Mouse (Mus musculus) G1E (cell line): ENCODE measurements around the gene Ccdc92. TPM values are rescaled to one million over a fixed set of nuclear protein-coding genes. Genes with fewer than 3 reads are reported as not detected.

ENCODE experiments used
- ATAC-seq: 2 replicates; pipeline ENCODE4 v1.8.0; 2016; ENCODE audit warnings: mild to moderate bottlenecking; ENCODE audit not compliant: insufficient number of reproducible peaks, poor library complexity, low FRiP score, severe bottlenecking; ENCODE audit errors: extremely low read depth
- DNase-seq: peaks from one replicate; pipeline ENCODE4 v3.0.0; 2012; ENCODE audit warnings: low spot score
- H3K27me3 ChIP-seq: 2 replicates; pipeline ENCODE4 v1.6.1; 2012; ENCODE audit warnings: mild to moderate bottlenecking, low read length, inconsistent platforms; ENCODE audit not compliant: insufficient read depth
- H3K36me3 ChIP-seq: replicated peaks from 2 replicates; pipeline ENCODE3; 2012; ENCODE audit warnings: mild to moderate bottlenecking, inconsistent platforms
- H3K4me1 ChIP-seq: 2 replicates; pipeline ENCODE4 v1.6.1; 2012; ENCODE audit warnings: low read depth, low read length, inconsistent platforms, mixed read lengths; ENCODE audit not compliant: insufficient read depth
- H3K4me3 ChIP-seq: 2 replicates; pipeline ENCODE4 v1.5.1; 2012; ENCODE audit warnings: low read depth, mild to moderate bottlenecking, inconsistent platforms, low read length, moderate library complexity, mixed read lengths
- H3K9me3 ChIP-seq: replicated peaks from 2 replicates; pipeline ENCODE4 v1.6.1; 2012; ENCODE audit warnings: inconsistent platforms
- CTCF ChIP-seq: IDR thresholded peaks from 2 replicates; pipeline ENCODE4 v1.5.1; 2012; ENCODE audit warnings: low read depth, low read length, inconsistent platforms, mixed read lengths
- GATA1 ChIP-seq: IDR thresholded peaks from 2 replicates; pipeline ENCODE4 v1.6.1; 2012; ENCODE audit warnings: borderline replicate concordance, low read length, inconsistent platforms, mixed read lengths
- GATA2 ChIP-seq: IDR thresholded peaks from 2 replicates; pipeline ENCODE4 v1.6.1; 2012; ENCODE audit warnings: low read depth, low read length, inconsistent platforms, borderline replicate concordance
- POLR2AphosphoS5 ChIP-seq: IDR thresholded peaks from 2 replicates; pipeline ENCODE4 v1.6.1; 2012; ENCODE audit warnings: low read depth, low read length, inconsistent platforms; ENCODE audit not compliant: insufficient replicate concordance
- TAL1 ChIP-seq: conservative IDR thresholded peaks from 2 replicates; pipeline ENCODE4 v1.6.1; 2012; ENCODE audit warnings: low read depth, low read length, inconsistent platforms, mixed read lengths
- polyA plus RNA-seq: library from polyadenylated mRNA; stranded (reverse); fragments of >175 nt; gene quantifications from 2 replicates; pipeline ENCODE4 v1.2.3, GENCODE M21; 2012
- total RNA-seq, 2 experiments: library from RNA; stranded (forward) in 1 of 2; stranded (reverse) in 1 of 2; fragments of 200-1000 nt in 1 of 2; fragments of >200 nt in 1 of 2; fragmentation: Nextera tagmentation in 1 of 2; gene quantifications; 2 replicates each; pipeline ENCODE4 v1.2.3; 2014 to 2017

Gene Ccdc92
- total and polyA plus RNA-seq, 3 experiments = 1.2 to 1.5 TPM; not detected in 1

GRCm38 (mm10) chr5:124862871-124863741 lies 882 bp upstream of the Ccdc92 start:
- peak; percentile 52 for DNase-seq
- H3K4me1 ChIP-seq = peaks cover 38% of the 10 kb centered on the region
- no peak for TF ChIP-seq TAL1
- no peak for TF ChIP-seq GATA2
- TF ChIP-seq GATA1 = no peak
- TF ChIP-seq POLR2AphosphoS5 = no peak
- TF ChIP-seq CTCF = no peak

DNA sequence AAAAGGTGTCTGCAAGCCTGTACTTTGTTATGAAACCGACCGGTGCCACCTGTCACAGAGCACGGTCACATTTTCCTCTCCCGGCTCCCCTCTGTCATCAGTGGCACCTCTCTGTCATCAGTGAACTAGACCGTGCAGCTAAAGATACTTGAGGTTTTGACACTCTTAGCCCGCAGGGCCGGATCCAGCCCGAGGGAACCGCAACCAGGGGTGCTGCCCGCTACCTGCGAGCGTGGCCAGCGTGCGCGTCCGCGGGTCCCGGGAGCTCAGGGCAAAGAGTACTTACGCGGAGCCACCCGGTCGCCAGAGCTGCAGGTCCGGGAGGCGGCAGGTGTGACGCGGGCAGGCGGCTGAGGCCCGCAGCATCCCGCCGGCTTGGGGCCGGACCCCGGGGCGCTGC lies 761 bp downstream of the Ccdc92 start:
- H3K27me3 ChIP-seq = peaks cover 42% of the 10 kb centered on the region
- DNase-seq = peak; percentile 6
- no peaks in the 10 kb centered on the region for H3K9me3 ChIP-seq
- H3K36me3 ChIP-seq = peaks cover 16% of the 10 kb centered on the region
- ATAC-seq = no peak
- peaks cover 33% of the 10 kb centered on the region for H3K4me1 ChIP-seq
- peak overlapping the region; percentile 92 for H3K4me3 ChIP-seq
- TF ChIP-seq GATA2 (no peak), TAL1 (no peak), GATA1 (no peak), CTCF (no peak), POLR2AphosphoS5 (no peak)

More at GRCm38 (mm10) chr5:124862871-124863741, 882 bp upstream of the Ccdc92 start:
- ATAC-seq = no peak
- no peaks in the 10 kb centered on the region for H3K9me3 ChIP-seq
- peak overlapping the region; percentile 92 for H3K4me3 ChIP-seq
- H3K36me3 ChIP-seq = peaks cover 29% of the 10 kb centered on the region
- H3K27me3 ChIP-seq = peaks cover 33% of the 10 kb centered on the region

- H3K9me3 ChIP-seq = no peaks in the 10 kb centered on the region
- no peak for ATAC-seq
- TF ChIP-seq POLR2AphosphoS5 (no peak), GATA2 (no peak), CTCF (no peak), GATA1 (no peak), TAL1 (no peak)
- peaks cover 49% of the 10 kb centered on the region for H3K27me3 ChIP-seq
- no peak for DNase-seq
- peaks cover 31% of the 10 kb centered on the region for H3K4me1 ChIP-seq
- H3K36me3 ChIP-seq = peaks cover 7% of the 10 kb centered on the region
- H3K4me3 ChIP-seq = no peak overlapping the region
Observed at GRCm38 (mm10) chr5:124860013-124860412, 2.2 kb downstream of the Ccdc92 start.

- Histone ChIP-seq H3K36me3 (no peaks in the 10 kb centered on the region), H3K9me3 (no peaks in the 10 kb centered on the region), H3K4me1 (no peaks in the 10 kb centered on the region), H3K27me3 (peaks cover 35% of the 10 kb centered on the region), H3K4me3 (no peak overlapping the region)
- TF ChIP-seq POLR2AphosphoS5 (no peak), CTCF (no peak), GATA2 (no peak), GATA1 (no peak), TAL1 (no peak)
- ATAC-seq = no peak
- no peak for DNase-seq
Observed at GRCm38 (mm10) chr5:124854202-124854601, 8.0 kb downstream of the Ccdc92 start.

GRCm38 (mm10) chr5:124853079-124853478 lies 9.1 kb downstream of the Ccdc92 start:
- Histone ChIP-seq H3K9me3 (no peaks in the 10 kb centered on the region), H3K4me1 (no peaks in the 10 kb centered on the region)
- ATAC-seq = no peak

DNA sequence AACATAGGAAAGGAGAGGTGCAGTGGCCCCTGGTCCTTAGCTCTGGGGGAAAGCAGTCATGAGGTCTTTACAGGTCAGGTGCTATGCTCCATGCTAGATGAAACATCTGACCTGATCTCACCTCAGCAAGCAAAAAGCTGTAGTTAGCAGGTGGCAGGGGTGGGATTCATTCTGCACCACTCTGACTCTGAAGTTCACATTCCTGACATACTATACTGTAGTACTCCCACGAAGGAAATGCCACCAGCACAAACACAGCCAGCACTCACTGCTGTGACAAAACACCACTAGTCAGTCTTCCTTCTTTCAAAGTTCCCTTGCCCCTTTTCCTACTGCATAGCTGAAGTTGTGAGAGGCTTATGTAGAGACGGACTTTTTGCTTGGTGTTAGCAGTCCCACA lies 9.9 kb downstream of the Ccdc92 start:
- ATAC-seq (no peak), DNase-seq (no peak)
- H3K4me1 ChIP-seq = no peaks in the 10 kb centered on the region
- no peaks in the 10 kb centered on the region for H3K9me3 ChIP-seq
- peaks cover 23% of the 10 kb centered on the region for H3K27me3 ChIP-seq
- TF ChIP-seq CTCF (no peak), POLR2AphosphoS5 (no peak), GATA1 (no peak), GATA2 (no peak), TAL1 (no peak)
- H3K36me3 ChIP-seq = no peaks in the 10 kb centered on the region
- H3K4me3 ChIP-seq = no peak overlapping the region

More at GRCm38 (mm10) chr5:124853079-124853478, 9.1 kb downstream of the Ccdc92 start:
- Histone ChIP-seq H3K27me3 (peaks cover 28% of the 10 kb centered on the region), H3K4me3 (no peak overlapping the region), H3K36me3 (no peaks in the 10 kb centered on the region)
- DNase-seq = no peak
- TF ChIP-seq CTCF (no peak), GATA2 (no peak), TAL1 (no peak), GATA1 (no peak), POLR2AphosphoS5 (no peak)
